Mouse (Mus musculus) cerebellum, postnatal 36 days (tissue): Measurements from ENCODE around the gene Usp22.
"Not testable (repeated sequence)": the region's sequence is repeated elsewhere in the genome, so short reads cannot be mapped to it uniquely, and the experiment has no call there.

ENCODE experiments used
- DNase-seq, 2 experiments: peaks; one replicate each; pipeline ENCODE4 v3.0.0; 2021 to 2022; ENCODE audit warnings: mixed read lengths in 2 of 2

Usp22 gene

DNA sequence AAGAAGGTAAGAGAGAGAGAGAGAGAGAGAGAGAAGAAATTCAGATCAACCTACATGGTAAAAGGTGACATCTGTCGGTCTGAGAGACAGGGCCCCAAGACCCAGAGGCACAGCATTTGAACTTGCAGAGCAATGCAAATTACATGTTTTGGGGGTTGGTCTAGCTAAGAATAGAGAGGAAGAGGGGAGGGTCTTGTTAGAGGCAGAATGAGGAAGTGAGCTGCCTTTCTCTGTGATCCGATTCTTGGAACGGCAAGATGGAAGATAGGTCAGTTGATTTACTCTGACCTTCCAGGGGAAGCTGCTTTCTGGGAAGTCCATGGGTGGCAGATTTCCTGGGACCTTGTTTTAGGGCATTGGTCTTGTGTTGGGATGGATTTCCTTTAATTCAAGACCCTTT is 32.6 kb downstream of the Usp22 start:
- no peak for DNase-seq

DNA sequence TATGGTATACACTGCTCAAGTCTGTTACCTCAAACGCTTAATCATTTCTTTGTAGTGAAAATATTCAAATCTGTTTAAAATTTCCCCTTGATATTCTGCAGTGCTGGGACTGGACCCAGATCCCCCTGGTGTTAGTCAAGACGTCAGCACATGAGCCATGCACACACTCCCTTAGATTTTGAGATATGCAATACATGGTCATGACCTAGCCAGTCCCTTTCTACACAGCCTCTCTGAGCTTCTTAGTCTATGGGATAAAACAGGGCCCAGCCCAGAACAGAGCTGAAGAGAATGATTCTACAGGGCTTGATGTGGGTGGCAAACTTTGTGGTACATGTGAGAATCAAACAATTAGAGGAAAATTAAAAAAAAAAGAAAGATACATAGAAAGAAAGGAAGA is 33.2 kb downstream of the Usp22 start:
- DNase-seq, result no peak

DNA sequence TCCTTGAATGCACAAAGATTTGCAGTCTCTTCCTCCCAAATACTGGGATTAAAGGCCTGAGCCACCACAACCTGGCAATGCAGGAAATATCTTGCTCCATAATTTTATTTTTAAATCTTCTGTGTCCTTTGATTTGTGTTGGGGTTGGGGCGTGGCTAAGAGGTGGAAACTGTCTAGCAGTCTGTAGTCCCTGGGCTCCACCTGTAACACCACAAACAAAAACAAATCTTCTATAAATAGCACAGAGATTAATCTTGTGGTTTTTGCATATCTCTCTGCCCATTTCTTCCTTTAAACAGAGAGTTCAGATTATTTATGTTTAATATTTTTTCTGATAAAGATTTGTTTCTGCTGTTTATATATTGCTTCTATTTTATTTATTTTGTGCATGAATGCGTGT is 41.9 kb downstream of the Usp22 start:
- DNase-seq, result no peak

DNA sequence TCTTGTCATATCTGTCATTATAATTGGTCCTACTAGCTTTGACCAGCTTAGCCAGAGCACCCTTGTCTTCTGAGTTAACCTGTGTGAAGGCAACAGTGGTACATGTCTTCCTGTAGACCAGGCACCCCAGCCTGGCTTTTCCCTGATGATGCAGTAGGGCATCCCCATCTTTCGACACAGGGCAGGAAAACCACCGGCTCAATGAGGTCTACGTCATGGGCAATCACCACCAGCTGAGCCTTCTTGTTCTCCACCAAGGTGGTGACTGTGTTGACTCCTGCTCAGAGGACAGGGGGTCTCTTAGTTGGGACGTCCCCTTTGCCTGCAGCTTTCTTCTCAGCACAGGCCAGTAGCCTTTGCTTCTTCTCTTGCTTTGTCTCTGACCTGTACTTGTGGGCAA is 44.2 kb downstream of the Usp22 start:
- DNase-seq, result not testable (repeated sequence)

DNA sequence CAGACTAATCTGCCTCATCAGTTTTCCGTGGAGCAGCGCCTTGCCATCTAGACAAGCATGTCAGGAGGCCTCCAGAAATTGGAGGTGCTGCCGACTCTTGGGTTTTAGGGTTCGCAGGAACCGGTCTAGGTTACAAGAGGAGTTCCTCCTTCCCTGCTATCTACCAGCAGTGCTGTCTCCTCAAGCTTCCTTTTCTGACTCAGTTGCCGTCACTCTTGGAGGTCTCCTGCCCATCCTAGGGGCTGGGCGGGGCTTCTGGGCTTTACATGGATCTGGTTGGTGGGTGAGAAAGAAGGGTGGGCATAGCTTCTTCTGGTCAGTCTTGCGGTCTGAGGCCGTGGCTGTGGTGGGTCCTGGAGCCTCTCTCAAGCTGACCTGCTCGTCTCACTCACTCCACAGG is 45.5 kb downstream of the Usp22 start:
- no peak for DNase-seq

DNA sequence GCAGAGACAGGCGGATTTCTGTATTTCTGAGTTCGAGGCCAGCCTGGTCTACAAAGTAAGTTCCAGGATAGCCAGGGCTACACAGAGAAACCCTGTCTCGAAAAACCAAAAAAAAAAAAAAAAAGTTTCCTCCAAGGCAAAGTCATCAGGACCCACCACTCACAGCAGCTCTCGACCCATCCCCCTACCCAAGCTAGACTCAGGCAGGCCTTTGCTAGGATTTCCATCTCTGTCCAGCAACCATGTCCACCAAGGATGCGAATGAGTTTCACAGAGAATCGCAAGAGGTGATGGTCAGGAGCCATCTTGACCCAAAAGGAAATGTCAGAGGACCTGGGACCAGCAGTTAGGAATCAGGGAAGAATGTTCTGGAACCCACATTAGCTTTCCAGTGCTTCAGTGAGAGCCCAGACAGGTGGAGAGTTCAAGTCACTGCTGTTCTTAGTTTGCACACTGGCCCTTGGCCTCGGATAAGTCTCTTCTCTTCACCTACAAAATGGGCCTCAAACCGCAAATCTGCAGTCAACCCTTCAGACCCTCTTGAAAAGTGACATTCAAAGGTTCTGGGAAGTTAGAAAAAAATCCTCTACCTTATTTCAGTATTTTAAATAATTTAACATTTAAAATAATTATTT is 47.3 kb downstream of the Usp22 start:
- no peak for DNase-seq

DNA sequence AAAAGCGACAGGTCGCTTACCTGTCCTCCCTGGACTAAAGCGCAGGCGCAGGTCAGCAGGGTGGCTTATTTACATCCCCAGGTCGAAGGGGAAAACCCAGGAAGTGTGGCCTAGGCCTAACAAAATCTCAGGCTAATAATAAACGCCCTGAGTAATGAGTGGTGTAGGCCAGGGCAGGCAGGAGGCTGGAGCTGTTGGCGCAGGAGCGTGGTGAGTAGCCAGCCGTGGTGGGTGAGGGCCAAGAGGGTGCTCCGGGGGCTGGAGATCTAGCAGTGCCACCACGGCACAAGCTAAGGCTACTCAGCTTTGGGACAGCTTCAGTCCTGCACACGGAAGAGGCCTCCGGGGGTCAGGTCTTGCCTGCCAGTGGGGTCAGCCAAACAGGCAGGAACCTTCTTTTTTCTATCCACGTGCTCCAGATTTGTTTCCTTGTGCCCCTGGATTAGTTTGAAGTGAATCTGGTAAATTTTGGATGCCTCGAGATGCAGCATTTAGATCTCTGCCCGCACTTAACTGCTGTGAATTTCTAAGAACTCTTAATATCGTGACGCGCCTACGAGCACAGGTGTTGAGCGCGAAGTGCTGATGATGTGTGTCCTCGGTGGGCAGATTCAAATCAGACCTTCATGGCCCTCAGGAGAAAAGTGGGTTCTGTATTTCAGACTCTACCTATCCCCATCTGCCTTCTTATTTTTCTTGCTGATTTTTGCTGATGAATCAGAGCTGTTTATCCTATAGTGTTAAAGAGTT is 48.1 kb downstream of the Usp22 start, which contains the start of gene Tnfrsf13b:
TSS of gene Tnfrsf13b (plus strand) at position 150 of the 750 bp plus-strand sequence.
- no peak for DNase-seq

DNA sequence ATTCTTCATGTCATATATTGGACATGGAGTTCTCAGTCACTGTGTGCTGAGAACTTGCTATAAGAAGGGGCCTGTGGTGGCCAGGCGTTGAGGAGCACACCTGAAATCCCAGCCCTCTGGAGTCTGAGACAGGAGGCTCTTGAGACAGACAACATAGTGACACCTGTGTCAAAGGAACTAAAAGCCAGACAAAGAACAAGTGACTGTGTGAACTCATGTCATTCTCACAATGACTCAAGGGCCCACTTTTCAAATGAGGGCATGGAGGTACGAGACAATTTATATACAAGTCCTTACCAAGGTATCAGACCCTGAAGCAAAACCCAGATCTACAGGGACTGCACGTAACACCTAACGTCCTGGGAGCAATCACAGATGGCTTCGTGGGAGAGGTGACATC is 48.9 kb downstream of the Usp22 start:
- DNase-seq, result no peak

DNA sequence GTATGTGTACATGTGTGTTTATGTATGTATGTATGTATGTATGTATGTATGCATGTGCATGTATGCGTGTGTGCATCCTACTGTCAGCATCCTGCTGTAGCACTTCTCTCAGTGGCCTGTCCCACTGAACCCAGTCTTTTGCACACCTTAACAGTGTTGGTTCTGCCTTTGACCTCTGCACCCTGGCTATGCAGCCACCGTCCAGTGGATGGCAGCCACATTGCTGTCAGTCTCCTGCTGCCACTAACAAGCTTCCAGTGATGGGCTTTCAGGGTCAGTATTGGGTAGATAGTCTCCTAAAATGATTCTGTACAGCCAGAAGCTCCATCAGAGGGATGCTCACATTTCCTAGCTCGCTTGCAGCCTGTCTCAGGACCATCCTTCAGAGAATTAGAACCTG is 51.0 kb downstream of the Usp22 start:
- DNase-seq, result no peak

DNA sequence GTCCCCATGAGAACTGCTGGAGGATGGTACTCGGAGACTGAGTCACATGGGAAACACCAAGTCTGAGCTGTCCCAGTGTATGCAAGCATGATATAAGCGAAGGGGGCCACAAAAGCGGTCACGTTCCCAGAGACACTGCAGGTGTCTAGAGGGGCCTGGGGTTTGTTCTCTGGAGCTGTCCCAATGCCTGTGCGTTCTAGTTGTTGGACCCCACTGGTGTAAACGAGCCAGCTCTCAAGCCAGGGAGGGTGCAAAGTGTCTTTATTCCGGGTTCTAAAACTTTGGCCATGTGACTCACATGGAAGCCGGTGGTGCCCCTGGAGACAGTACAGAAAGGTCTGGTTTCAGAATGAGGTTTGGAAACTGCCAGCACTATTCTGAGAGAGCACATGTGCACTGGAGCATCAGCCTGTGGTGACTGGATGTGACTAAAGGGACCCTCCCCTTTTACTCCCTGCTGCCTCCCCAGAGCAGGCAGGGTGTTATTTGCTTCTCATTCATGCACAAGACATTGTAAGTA is 52.0 kb downstream of the Usp22 start:
- DNase-seq, result no peak

DNA sequence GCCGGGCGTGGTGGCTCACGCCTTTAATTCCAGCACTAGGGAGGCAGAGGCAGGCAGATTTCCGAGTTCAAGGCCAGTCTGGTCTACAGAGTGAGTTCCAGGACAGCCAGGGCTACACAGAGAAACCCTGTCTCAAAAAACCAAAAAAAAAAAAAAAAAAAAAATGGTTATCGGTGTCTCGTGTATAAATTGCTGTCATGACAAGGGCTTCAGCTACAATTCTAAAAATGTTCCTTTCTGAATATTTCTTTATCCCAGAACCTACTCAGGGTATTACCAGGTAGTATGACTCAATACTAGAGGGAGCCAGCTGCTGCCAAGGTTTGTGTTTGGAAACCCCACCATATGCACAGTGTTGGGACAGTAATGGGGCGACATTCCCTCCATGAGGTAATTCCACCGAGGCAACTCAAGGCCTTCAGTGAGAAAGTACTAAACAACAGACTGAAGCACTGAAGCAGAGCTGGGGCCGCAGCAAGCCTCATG is 52.5 kb downstream of the Usp22 start:
- no peak for DNase-seq

DNA sequence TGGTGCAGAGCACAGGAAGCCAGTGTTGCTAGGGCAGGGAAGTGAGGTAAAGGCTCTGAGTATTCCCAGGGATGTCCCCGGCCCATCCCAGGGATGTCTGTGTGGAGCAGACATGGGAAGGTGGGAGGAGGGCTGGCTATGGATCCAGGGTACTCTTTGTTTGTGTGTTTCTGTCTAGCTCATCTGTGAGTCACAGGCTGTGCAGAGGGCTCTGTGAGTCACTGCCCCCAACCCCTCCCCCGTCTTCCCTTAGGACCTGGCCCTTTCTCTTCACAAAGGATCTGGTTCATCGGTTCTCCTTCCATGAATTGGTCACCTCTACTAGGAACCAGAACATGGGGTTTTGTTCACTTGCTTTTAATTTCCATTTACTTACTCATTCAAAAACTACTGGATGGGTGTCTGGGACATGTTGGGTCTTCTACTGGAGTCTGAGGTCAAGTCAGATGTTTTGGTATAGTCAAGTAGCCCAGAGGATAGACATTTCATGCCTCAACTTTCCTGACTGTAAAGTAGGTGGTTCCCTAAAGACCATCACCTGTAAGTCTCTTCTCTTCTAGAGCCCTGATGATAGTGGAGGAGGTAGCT is 54.8 kb downstream of the Usp22 start:
- DNase-seq, result no peak

DNA sequence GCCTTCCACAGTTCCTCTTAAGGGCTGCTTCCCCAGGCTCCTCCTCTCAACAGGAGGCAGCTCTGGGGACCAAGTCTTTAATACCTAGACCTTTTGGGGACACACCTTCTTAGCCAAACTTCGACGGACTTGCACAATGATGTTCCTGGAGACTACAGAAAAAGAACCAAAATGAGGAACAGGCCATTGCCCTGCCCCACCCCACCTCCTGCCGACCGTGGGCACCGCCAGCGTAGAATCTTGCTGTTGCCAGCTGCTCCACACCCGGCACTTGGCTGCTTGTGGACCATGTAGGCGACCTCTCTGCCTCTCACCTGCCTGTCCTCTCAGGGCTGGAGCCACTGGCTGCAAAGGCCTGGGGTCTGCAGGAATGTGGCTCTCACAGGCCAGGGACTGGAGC is 58.6 kb downstream of the Usp22 start:
- no peak for DNase-seq

DNA sequence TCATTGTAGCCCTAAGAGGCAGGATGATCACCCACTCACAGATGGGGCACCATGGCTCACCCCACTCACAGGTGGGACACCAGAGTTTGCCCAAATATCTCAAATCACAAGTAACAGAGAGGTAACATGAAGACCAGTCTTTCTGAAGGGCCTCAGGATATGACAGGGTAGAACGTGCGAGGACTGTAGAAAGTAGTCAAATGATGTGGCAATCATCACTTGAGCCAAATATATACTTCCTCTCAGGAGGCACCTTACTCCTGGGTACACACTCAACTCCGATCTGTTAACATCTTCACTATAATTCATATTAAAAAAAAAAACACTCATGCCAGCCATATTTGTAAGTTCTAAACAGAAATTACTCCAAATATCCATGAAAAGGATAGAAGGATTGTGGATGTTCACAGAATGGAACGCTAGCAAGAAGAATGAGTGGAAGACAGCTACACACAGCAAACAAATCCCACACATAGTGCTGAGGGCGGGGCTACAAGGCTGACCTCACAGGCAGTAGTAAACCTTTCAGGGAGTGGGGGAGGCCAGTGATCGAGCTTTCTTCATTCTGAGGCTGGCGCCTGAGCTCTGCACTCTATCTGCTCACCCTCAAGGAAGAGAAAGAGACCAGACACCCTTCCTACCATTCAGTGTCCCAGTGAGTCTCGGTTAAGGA is 62.4 kb downstream of the Usp22 start:
- no peak for DNase-seq

DNA sequence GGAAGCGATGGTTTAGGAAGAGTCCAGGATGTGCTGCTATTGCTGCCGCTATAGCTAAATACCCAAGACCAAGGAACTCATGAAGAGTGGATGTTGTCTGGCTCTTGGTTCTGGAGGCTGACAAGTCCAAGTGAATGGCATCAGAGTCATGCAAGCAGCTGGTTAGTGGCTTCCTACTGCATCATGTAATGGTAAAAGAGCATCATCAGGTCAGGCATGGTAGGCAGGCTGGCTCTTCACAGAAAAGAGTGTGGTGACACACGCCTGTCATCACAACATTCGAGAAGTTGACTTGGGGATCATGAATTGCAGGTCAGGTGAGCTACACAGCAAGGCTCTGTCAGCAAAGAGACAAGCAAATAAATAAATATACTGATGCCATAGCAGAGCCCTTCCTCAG is 63.4 kb downstream of the Usp22 start:
- DNase-seq, result no peak

DNA sequence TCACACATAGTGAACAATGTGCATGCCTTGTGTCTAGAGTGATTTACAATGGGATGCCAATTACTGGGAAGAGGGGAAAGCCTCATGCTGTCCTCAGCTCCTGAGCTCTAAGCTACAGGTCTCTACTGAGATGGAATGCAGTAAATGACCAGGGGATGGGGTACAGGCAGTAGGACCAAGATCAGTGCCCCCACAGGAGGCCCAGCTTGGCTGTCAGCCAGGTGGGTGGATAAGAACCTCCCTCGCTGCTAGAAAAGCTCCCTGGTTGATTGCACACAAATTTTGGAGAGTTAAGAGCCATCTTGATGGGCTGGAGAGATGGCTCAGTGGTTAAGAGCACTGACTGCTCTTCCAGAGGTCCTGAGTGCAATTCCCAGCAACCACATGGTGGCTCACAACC is 63.9 kb downstream of the Usp22 start:
- no peak for DNase-seq

DNA sequence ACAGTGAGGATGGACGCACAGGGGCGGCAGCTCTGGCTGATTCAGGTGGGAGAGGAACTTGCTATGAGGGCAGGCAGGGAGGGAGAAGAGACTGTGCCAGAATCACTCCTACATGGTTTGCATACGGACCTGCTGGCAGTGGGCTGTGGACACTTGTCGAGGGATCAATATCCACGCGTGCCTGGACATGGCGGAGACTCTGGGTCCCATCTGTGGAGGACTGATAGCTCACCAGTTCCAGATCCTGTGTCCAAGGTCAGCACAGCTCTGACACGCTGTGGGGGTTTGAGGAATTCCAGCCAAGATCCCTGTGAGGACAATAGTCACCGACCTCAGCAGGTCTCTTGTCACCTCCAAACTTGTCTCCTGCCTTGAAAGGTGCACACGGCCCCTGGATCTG is 64.7 kb downstream of the Usp22 start:
- DNase-seq, result no peak

DNA sequence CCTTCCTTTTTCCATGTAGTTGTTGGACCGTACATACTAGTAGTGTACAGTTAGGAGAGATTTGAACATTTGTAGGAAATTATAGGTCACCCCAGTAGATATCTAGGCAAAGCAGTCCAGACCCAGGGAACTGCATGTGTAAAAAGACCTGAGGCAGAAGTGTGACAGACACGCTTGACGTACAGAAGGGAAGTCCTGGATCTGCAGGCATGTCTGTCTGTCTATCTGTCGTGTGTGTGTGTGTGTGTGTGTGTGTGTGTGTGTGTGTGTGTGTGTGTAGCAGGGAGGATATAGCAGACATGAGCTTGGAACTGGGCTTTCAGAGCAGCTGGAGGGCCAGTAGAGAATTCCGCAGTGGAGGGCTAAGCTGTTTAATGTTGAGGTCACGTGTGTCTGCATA is 65.1 kb downstream of the Usp22 start:
- no peak for DNase-seq

DNA sequence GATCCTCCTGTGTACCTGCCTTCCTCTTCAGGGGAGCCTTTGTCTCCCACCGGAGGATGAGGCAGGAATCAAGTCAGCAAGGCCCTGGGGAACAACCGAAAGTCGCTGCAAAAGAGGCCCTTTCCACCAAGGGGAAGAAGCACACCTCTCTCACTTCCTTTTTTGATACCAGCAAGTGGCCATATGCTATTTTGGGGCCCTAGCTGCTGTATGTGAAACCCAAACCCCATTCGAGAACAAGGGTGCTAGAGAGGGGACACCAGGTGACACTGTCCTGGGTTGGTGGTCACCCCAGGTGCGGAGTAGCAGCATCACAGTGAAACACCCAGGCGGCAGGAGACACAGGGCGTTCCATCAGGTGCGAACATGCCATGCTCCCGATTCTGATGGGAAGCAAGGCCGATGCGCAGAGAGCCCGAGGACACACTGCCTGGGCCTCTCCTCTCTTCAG is 65.9 kb downstream of the Usp22 start:
- no peak for DNase-seq

DNA sequence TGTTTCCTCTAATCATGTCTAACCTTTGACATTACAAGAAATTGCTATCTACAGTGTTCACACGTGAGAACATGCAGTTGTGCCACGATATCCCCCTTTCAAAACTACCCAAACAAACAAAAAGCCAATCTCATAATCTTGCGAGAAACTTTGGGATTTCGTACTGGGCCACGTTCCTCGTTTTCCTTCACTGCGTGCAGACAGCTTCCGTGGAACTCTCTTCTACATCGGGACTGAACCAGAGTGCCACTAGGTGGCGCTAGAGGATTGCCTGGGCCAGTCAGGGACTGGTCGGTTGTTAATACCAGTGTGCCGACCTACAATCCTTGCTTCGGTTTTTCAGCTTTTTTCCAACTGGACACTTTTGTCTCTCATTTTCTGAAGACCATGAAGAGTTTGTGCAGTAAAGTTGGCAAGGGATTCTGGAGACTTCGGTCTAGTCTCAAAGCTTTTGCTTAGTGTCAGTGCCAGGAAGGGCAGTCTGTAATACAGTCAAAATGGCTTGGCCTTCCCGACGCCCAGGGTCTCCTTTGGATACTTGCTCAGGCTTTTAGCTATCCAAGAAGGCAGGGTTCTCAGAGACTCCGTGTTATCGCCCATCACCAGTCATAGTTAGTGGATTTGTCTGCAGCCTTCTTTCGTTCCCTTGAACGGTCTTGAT is 70.5 kb downstream of the Usp22 start:
- peak; percentile 89 to 92 for DNase-seq

DNA sequence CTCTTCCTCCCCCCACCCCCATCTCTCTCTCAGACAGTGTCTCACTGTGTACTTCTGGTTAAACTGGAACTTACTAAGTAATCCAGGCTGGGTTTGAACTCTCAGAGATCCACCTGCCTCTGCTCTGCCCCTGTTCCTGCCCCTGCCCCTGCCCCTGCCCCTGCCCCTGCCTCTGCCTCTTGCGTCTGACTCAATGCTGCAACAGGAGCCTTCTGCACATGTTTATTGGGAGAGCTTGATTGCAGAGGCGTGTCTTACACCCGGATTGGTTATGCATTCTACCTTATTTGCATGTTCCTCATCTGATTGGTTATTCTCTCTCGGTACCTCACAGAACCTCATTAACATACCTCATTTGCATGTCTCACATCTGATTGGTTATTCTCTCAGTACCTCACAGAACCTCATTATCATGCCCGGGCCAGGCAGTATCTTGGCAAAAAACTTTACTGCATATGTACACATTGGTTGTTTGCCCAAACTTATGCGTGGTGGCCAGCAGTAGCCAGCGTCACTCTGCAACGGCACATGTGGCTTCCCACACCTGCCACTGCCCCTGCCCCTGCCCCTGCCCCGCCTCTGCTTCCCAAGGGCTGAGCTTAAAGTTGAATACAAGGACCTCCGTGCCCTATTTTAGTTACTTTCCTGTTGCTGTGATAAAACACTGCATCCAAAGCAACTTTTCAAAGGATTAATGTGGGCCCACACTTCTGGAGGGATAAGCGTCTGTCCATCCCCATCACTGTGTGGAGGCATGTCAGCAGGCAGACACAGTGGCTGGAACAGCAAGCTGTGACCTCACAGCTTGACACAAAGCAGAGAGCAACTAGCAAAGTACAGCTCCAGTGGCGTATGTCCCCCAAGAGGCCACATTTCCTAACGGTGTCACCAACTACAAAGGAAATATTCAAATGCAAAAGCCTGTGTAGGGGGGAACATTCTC is 72.2 kb downstream of the Usp22 start:
- DNase-seq, result no peak
